Mouse (Mus musculus) left cerebral cortex, adult 9 months (tissue): ENCODE measurements around the gene Gstt2.
A peak's percentile ranks its signal among the peaks of the same experiment; 100 is the strongest.

Experiments
- DNase-seq, 2 experiments: peaks; one replicate each; pipeline ENCODE4 v3.0.0; 2022; ENCODE audit warnings: low spot score in 2 of 2

Gene Gstt2

DNA sequence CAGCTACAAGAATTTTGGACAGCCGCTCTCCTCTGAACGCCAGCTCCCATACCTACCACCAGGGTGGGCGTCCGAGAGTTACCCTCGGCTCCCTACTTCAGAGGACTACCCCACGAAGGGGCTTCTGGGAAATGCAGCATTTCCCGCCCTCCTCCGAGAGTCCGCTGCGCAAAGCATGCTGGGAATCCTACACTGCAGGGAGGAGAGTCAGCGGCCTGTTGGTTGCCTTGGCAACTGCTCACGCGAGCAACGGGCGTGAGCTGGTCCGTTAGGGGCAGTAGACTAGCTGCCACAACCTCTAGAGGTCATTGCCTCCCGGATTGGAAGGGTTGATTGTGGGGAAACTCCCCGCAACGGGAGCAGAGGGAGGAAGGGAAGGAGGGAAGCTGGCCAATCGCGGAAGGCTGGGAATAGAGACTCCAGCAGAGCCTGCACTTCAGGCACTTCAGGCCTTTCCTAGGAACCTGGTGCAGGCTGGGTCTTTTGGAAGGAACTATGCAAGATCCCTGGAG is at the start of gene Gstt2:
Gstt2 (minus strand) TSS at position 177 of the 512 bp plus-strand sequence.
- DNase-seq = peak; percentile 79 to 94

GRCm38 (mm10) chr10:75884742-75885141 is 47.5 kb upstream of the Gstt2 start:
- DNase-seq = no peak

- DNase-seq = peak; percentile 69 to 88
Measured at GRCm38 (mm10) chr10:75883232-75883552, 46.0 kb upstream of the Gstt2 start.

DNA sequence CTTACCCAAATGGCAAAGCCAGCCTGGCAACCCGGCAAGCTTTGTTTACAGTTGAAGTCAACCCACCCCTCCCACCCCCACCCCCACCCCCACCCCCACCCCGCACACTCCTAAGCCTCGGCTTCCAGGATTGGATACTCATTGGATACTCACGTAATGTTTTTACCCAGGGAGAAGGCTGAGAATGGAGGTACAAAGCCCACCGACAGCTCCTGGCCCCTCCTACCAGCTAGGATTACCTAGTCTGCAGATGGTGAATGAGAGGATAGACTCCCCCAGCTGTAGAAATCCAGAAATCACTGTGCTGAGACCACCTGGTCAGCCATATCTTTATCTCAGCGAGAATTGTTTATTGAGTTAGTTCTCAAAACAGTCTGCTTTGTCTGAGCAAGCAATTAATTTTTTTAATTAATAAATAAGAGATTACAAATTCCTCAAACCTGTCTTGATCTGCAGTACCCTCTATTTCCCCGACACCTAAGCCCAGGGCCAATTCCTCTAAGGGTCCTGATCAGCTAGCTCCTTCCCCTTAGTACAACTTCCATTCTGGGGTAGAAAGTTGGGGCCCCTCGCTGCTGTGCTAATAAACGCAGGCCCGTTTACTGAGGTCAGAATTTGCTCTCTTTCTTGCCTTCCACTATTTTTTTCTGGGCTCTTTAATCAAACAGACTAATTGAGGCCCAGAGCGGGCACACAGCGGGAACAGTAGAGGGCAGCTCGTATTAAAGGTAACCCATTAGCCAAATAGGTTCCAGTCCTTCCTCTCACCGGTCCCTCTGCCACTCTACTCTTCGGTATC is 45.4 kb upstream of the Gstt2 start:
- no peak for DNase-seq

- DNase-seq = no peak
Measured at GRCm38 (mm10) chr10:75881578-75882432, 44.6 kb upstream of the Gstt2 start.

DNA sequence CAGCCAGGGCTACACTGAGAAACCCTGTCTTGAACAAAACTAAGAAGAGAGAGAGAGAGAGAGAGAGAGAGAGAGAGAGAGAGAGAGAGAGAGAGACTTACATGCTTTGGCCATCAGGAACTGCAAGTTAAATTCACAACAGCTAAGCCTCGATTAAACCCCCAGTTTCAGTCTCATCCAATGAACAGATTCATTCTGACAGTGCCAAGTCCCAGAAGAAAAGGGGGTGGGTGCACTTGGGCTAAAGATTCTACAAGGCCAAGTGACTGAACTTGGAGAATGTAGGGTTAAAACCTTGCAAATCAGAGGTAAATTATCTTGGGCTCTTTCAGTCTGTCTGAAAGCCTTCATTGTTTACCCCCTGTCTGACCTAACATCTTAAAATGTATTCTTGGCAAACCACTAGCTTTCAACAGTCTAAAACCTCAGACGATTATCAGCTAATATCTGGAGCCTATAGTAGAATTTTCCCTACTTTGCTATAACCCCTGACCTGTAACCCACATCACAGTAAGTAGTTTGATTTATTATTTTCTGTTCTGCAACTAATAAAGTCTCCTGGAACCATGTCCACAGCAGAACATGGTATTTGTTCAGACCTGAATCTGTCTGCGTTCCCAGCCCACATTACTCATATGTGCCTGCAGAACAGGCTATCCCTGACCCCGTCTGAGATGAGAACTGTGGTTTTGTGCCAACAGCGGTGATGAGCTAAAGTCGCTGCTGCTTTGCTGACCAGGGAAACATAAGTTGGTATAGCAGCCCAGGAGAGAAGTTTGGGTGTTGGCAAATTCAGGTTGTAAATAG is 43.8 kb upstream of the Gstt2 start:
- DNase-seq = no peak

GRCm38 (mm10) chr10:75880351-75880750 is 43.1 kb upstream of the Gstt2 start:
- DNase-seq = no peak

GRCm38 (mm10) chr10:75878836-75879235 is 41.6 kb upstream of the Gstt2 start:
- DNase-seq = no peak

- peak in 1 of 2 experiments; percentile 31 for DNase-seq
Measured at GRCm38 (mm10) chr10:75873543-75874170, 36.4 kb upstream of the Gstt2 start.

GRCm38 (mm10) chr10:75872915-75873542 is 35.8 kb upstream of the Gstt2 start:
- DNase-seq = peak; percentile 80 to 85

DNA sequence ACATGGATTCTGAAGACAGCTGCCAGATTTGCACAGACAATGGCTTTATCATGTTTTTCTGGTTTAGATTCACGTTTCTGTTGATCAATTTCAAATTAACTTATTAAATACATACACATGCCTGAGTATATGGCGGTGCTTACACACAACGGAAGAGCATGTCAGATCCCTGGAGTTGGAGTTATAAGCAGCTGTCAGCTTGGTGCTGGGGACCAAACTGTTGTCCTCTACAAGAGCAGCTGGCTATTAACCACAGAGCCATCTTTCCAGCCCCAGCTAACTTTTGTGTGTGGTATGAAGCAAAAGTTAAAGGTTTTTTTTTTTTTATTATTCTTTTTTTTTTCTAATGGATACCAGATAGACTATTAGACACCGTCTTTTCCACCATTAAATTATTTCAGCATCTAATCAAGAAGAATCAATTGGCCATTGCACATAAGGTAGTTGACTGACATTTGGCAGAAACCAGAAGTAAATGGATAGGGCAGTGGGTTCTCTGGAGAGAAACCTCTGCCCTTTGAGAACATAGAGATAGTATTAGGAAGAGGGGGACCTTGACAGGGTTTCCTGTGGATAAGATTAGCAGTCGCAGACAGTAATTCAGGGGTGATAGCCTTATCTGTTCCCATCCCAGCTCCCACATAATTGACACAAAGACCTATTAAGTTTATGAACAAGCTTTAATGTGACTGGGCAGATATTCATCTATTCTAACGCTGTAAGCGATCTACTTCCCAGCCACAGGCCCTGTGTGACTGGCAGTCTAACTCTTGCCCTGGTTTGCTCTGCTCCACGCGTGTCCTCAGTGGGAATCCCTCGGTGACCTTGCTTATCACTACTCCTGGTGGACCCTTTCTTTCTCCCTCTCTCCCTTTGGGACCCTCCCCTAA is 35.0 kb upstream of the Gstt2 start:
- no peak for DNase-seq

DNA sequence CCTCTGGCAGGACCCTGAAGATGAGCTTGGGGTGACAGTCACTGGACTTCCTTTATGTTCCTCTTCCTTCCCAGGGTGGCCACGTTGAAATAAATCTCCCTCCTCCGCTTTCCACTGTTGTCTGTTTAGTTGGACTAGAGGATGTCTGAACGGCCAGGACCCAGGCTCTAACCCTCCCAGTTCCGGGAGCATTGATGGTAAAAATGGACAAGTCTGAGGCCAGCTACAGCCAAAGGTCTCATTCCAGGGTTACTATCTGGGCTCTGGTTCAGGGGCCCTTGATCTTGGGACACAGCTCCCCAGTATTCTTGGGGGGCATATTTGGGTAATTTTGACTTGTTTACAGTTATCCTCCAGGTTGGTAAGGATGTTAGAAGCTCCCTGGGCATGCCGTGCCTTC is 24.4 kb upstream of the Gstt2 start:
- no peak for DNase-seq

DNA sequence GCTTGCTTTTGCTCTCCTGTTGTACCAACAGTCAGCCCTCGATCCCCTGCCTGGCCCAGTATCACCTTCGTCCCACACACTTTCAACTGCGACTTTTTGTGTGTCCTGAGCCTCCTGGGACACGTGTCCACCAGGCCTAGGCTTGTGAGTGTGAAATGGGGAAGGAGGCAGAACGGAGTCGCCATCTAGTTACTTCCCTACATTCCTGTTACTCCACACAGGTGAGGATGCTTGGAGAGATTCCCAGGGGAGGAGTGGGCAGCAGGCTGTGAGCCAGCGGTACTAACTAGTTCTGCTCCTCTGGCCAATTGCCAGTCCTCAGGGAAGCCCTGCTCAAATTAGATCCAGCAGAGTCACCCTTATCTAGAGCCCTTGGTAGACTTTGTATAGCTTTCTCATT is 23.5 kb upstream of the Gstt2 start:
- DNase-seq = no peak

DNA sequence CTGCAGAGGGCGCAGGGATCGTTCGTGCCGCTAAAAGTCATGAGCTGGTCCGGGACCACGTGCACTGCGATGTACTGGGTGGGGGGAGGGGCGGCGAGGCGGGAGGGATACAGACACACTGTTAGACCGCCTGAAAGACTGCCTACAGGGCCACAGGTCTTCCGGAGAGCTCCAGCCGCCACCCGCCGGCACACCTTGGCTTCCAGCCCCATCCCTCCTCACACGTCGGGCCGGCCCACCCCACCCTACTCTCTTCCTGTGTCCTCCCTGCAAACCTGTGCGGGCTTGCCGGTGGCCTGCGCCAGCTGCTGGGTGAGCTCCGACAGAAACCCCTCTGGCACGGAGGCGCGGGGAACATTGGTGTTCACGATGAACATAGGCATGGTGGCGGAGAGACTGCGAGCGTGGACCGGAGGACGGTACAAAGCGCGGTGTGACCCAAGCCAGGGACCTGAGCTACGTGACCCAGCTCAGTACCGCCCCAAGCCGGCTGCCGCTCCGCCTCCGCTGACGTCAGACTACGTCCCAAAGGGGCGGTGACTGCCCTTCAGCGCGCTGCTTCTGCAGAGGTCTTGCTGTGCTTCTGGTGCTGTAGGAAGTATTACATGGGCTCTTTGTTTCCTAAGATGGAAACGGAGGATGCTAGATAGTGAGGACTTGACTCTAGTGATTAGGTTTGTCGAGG is 22.7 kb upstream of the Gstt2 start, which contains the start of gene Mif:
Mif (minus strand) TSS at position 455 of the 685 bp plus-strand sequence.
- DNase-seq = peak; percentile 73 to 87

GRCm38 (mm10) chr10:75859107-75859746 is 22.0 kb upstream of the Gstt2 start:
- DNase-seq = peak in 1 of 2 experiments; percentile 51

DNA sequence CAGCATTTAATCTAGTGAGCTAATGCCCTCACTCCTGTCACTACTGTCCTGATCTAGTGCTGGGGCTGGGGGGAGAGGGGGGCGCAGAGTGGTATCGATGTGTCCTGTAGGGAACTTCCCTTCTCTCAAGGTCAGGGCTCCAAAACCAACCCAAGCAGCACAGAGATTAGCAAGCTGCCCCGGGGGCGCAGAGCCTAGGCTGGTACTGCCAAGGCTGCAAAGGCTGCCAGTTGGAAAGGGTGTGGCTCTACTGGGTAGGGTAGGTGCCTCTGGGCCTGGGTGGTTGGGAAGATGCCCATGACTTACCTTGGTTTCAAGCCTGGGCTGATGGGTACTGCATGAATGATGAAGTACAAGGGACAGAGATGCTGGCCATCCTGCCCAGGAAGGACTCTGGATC is 20.4 kb upstream of the Gstt2 start:
- DNase-seq = no peak

DNA sequence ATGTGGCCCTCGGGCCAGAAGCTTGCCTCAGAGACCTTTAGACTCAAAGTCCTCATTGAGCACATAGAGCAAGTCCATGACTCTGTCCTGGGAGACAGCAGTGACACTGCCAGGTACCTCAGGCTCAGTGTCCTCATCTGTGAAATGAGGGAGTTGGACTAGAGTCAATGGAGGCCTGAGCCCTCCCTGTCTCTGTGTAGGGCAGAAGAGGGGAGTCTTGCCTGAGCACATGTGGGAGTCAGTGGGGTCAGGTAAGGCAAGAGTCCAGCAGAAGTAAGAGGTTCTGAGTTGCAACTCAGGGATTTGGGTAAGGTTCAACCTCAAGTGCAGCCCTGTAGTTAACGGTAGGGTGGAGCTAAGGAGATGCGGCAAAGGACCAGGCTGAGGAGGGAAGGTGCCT is 19.8 kb upstream of the Gstt2 start:
- no peak for DNase-seq

GRCm38 (mm10) chr10:75856155-75856907 is 19.1 kb upstream of the Gstt2 start:
- no peak for DNase-seq
